In genomic region chr11:70982030-70982429, GRCm38 (mm10) we compare ENCODE assay signal across 8 mouse cellular contexts. TPM values are rescaled to one million over a fixed set of nuclear protein-coding genes. Genes with fewer than 3 reads are reported as not detected.
DNase-seq lines count a peak whose midpoint lies in the region; ATAC-seq and TF ChIP-seq lines count a peak whose summit lies in the region.

No protein-coding gene starts in this region.

- DNase-seq in left cerebral cortex, adult 2 months (ENCODE audit: extremely low spot score in 1 of 2, low spot score in 2 of 2) = no peak
- no peak for DNase-seq in left cerebral cortex, postnatal 25 days (ENCODE audit: low spot score in 2 of 2)
- no peak for DNase-seq in hindbrain, postnatal 0 days (ENCODE audit: low spot score)
- no peak for DNase-seq in cerebellum, adult 9-10 months
- no peak for DNase-seq in left cerebral cortex, adult 11 months (ENCODE audit: low spot score)
- DNase-seq in urinary bladder, postnatal 4 days (ENCODE audit: low spot score in 2 of 2) = no peak

- peak overlapping the region; percentile 73 for H3ac ChIP-seq in myocyte (ENCODE audit: control insufficient read depth, insufficient read length)

- peaks cover 31% of the 10 kb centered on the region for H3K79me2 ChIP-seq in myocyte (ENCODE audit: control insufficient read depth, insufficient read depth)

- no peak for TF ChIP-seq POLR2A in myocyte (IDR thresholded peaks at IDR 0.05; ENCODE audit: insufficient read length, low read depth)

- peak overlapping the region; percentile 85 for H3K9ac ChIP-seq in hindbrain, postnatal 0 days (replicated peaks; ENCODE audit: low read length)

- ATAC-seq in hindbrain, postnatal 0 days = no peak

- H3K27ac ChIP-seq in left cerebral cortex, adult 2 months = no peak overlapping the region; the same call in 1 of the 2 replicates
- no peak overlapping the region for H3K27ac ChIP-seq in brown adipose tissue, adult 24 weeks (replicated peaks; ENCODE audit: low read depth, low read length)
- H3K27ac ChIP-seq in hindbrain, postnatal 0 days = no peak overlapping the region

- TF ChIP-seq CTCF in left cerebral cortex, adult 2 months (IDR thresholded peaks at IDR 0.05) = no peak
- TF ChIP-seq CTCF in hindbrain, postnatal 0 days (IDR thresholded peaks at IDR 0.05; ENCODE audit: low read depth) = no peak

- 0 out of 2 replicates have a peak, but pooled peaks cover 2% of the 10 kb centered on the region for H3K4me1 ChIP-seq in brown adipose tissue, adult 24 weeks (ENCODE audit: control insufficient read depth, insufficient read depth, insufficient read length, low read length)
- no peaks in the 10 kb centered on the region for H3K4me1 ChIP-seq in hindbrain, postnatal 0 days (ENCODE audit: insufficient read depth, low read length)

- peaks cover 54% of the 10 kb centered on the region for H3K36me3 ChIP-seq in hindbrain, postnatal 0 days (ENCODE audit: insufficient read depth, low read length)
- H3K36me3 ChIP-seq in myocyte (ENCODE audit: control insufficient read depth, insufficient read depth) = peaks cover 62% of the 10 kb centered on the region

- no peaks in the 10 kb centered on the region for H3K9me3 ChIP-seq in hindbrain, postnatal 0 days (ENCODE audit: low read length)

- H3K27me3 ChIP-seq in hindbrain, postnatal 0 days (ENCODE audit: insufficient read depth, low read length) = no peaks in the 10 kb centered on the region
- no peaks in the 10 kb centered on the region for H3K27me3 ChIP-seq in myocyte (ENCODE audit: control insufficient read depth, insufficient read depth, insufficient read length)

- intact Hi-C loops in left cerebral cortex, adult 2 months (cut with DNase I) = loop anchor here (1.0 to 5.0 kb wide), 2 partner anchors 22 to 70 kb away; partner anchors contain the start of gene Dhx33
- intact Hi-C loops in left cerebral cortex, postnatal 25 days (cut with DNase I) = no loop called here

- peak overlapping the region; percentile 67 for H3K4me2 ChIP-seq in hindbrain, postnatal 0 days (ENCODE audit: low read depth, low read length)
- H3K4me2 ChIP-seq in myocyte (ENCODE audit: low read depth) = peak overlapping the region; percentile 78

- H3K4me3 ChIP-seq in left cerebral cortex, adult 2 months = peak overlapping the region; percentile 83
- H3K4me3 ChIP-seq in brown adipose tissue, adult 24 weeks (ENCODE audit: insufficient read depth, low read depth, low read length) = peak overlapping the region; percentile 93
- peak overlapping the region; percentile 97 for H3K4me3 ChIP-seq in hindbrain, postnatal 0 days (ENCODE audit: low read length)
- H3K4me3 ChIP-seq in myocyte = peak overlapping the region; percentile 91

- 16% methylated on average over 12 of the region's 12 CpGs for WGBS in hindbrain, postnatal 0 days

TF ChIP-seq in myocyte, 11 proteins besides CTCF, POLR2A, EP300 and RAD21:
- TF ChIP-seq REST (IDR thresholded peaks at IDR 0.05; ENCODE audit: insufficient read depth, insufficient read length) (no peak), CEBPB (IDR thresholded peaks at IDR 0.05; ENCODE audit: insufficient read depth, poor library complexity, severe bottlenecking) (peak; percentile 67; the same call in 1 of the 2 replicates)
TF ChIP-seq in myocyte: peak in this region for 1.

RNA-seq across cellular contexts. Expression of gene C1qbp, which starts 0.8 kb away (rescaled TPM):
- 10 to 100 TPM; 83.8 to 93.9 TPM for total RNA-seq in left cerebral cortex, adult 2 months (2021)
- total RNA-seq in left cerebral cortex, postnatal 25 days (2021) = 10 to 100 TPM; 94.2 to 98.5 TPM
- polyA plus RNA-seq in brown adipose tissue, adult 24 weeks (2012; ENCODE audit: insufficient read depth, insufficient read length, missing spikeins) = 190 and 210 TPM in 2 replicates
- 14.9 and 22.0 TPM in 2 replicates for total RNA-seq in hindbrain, postnatal 0 days (2014; rRNA removed)
- polyA plus RNA-seq in hindbrain, postnatal 0 days (2015; fragmentation: Nextera tagmentation; extraction: Ambion mirVana) = 201 TPM in 2 replicates
- 318 TPM for polyA plus RNA-seq in myocyte (2012; fragmentation: generic; extraction: Trizol)

RNA-seq across cellular contexts. Expression of gene Rpain, which starts 12.0 kb away (rescaled TPM):
- total RNA-seq in left cerebral cortex, adult 2 months (2021) = 10 to 100 TPM; 34.0 to 40.5 TPM
- total RNA-seq in left cerebral cortex, postnatal 25 days (2021) = 10 to 100 TPM; 33.1 to 37.1 TPM
- 16.5 and 23.7 TPM in 2 replicates for polyA plus RNA-seq in brown adipose tissue, adult 24 weeks (2012; ENCODE audit: insufficient read depth, insufficient read length, missing spikeins)
- 17.7 and 47.2 TPM in 2 replicates for total RNA-seq in hindbrain, postnatal 0 days (2014; rRNA removed)
- polyA plus RNA-seq in hindbrain, postnatal 0 days (2015; fragmentation: Nextera tagmentation; extraction: Ambion mirVana) = 65.8 and 66.7 TPM in 2 replicates
- 28.0 TPM for polyA plus RNA-seq in myocyte (2012; fragmentation: generic; extraction: Trizol)

RNA-seq across cellular contexts. Expression of gene Nup88, which starts 12.3 kb away (rescaled TPM):
- total RNA-seq in left cerebral cortex, adult 2 months (2021) = 10 to 100 TPM; 53.2 to 55.8 TPM
- 10 to 100 TPM; 56.1 to 61.1 TPM for total RNA-seq in left cerebral cortex, postnatal 25 days (2021)
- polyA plus RNA-seq in brown adipose tissue, adult 24 weeks (2012; ENCODE audit: insufficient read depth, insufficient read length, missing spikeins) = 38.2 and 45.9 TPM in 2 replicates
- 63.9 and 64.0 TPM in 2 replicates for total RNA-seq in hindbrain, postnatal 0 days (2014; rRNA removed)
- 97.0 and 99.8 TPM in 2 replicates for polyA plus RNA-seq in hindbrain, postnatal 0 days (2015; fragmentation: Nextera tagmentation; extraction: Ambion mirVana)
- polyA plus RNA-seq in myocyte (2012; fragmentation: generic; extraction: Trizol) = 63.5 TPM

RNA-seq across cellular contexts. Expression of gene Dhx33, which starts 22.2 kb away (rescaled TPM):
- total RNA-seq in left cerebral cortex, adult 2 months (2021) = 10 to 100 TPM; 27.6 to 34.1 TPM
- total RNA-seq in left cerebral cortex, postnatal 25 days (2021) = 10 to 100 TPM; 26.9 to 27.2 TPM
- polyA plus RNA-seq in brown adipose tissue, adult 24 weeks (2012; ENCODE audit: insufficient read depth, insufficient read length, missing spikeins) = 6.9 and 10.0 TPM in 2 replicates
- 22.9 and 24.3 TPM in 2 replicates for total RNA-seq in hindbrain, postnatal 0 days (2014; rRNA removed)
- 8.3 and 10.0 TPM in 2 replicates for polyA plus RNA-seq in hindbrain, postnatal 0 days (2015; fragmentation: Nextera tagmentation; extraction: Ambion mirVana)
- polyA plus RNA-seq in myocyte (2012; fragmentation: generic; extraction: Trizol) = 9.2 TPM

RNA-seq across cellular contexts. Expression of gene Mis12, which starts 37.4 kb away (rescaled TPM):
- total RNA-seq in left cerebral cortex, adult 2 months (2021) = 10 to 100 TPM; 18.6 to 18.9 TPM
- 10 to 100 TPM; 16.1 to 16.3 TPM for total RNA-seq in left cerebral cortex, postnatal 25 days (2021)
- polyA plus RNA-seq in brown adipose tissue, adult 24 weeks (2012; ENCODE audit: insufficient read depth, insufficient read length, missing spikeins) = 6.8 and 13.4 TPM in 2 replicates
- total RNA-seq in hindbrain, postnatal 0 days (2014; rRNA removed) = 6.1 and 12.5 TPM in 2 replicates
- 14.1 and 16.2 TPM in 2 replicates for polyA plus RNA-seq in hindbrain, postnatal 0 days (2015; fragmentation: Nextera tagmentation; extraction: Ambion mirVana)
- polyA plus RNA-seq in myocyte (2012; fragmentation: generic; extraction: Trizol) = 11.0 TPM
